Mouse (Mus musculus): ENCODE measurements around the gene Gldc.
A peak's percentile ranks its signal among the peaks of the same experiment; 100 is the strongest.

- TF ChIP-seq CTCF (IDR thresholded peaks at IDR 0.05; ENCODE audit: control insufficient read depth, insufficient read depth, insufficient read length) = no peak
- TF ChIP-seq MYOD1 (IDR thresholded peaks at IDR 0.05; ENCODE audit: control insufficient read depth, insufficient read length, low read depth) = no peak
- TF ChIP-seq CEBPB (IDR thresholded peaks at IDR 0.05; ENCODE audit: low read depth) = peak; percentile 99
- TF ChIP-seq FOSL1 (IDR thresholded peaks at IDR 0.05; ENCODE audit: insufficient read depth, low read length, poor library complexity, severe bottlenecking) = no peak
- TF ChIP-seq USF1 (IDR thresholded peaks at IDR 0.05; ENCODE audit: low read depth) = no peak
- no peak for TF ChIP-seq MAX (IDR thresholded peaks at IDR 0.05)
Observed at GRCm38 (mm10) chr19:30107221-30107845, 67.9 kb downstream of the Gldc start.
